Comparison of ENCODE assay signal across 24 mouse cellular contexts in genomic region chr12:66889276-66889675, GRCm38 (mm10).
A peak's percentile ranks its signal among the peaks of the same experiment; 100 is the strongest.
DNase-seq lines count a peak whose midpoint lies in the region; ATAC-seq lines count a peak whose summit lies in the region.
"Had no signal": no experiment of that assay in that cellular context is flagged by ENCODE, and none has a peak within 500 bp of the region (broad histone marks: within the 10 kb centered on the region; RNA-seq: fewer than 3 reads in every experiment).

No protein-coding gene starts in this region.

- no peak overlapping the region for H3K27ac ChIP-seq in forebrain, embryonic 13.5 days
- no peak overlapping the region for H3K27ac ChIP-seq in forebrain, embryonic 11.5 days (ENCODE audit: low read depth, low read length)
- no peak overlapping the region for H3K27ac ChIP-seq in hindbrain, embryonic 16.5 days (ENCODE audit: low read depth, low read length)
- H3K27ac ChIP-seq in hindbrain, embryonic 12.5 days, result no peak overlapping the region
- H3K27ac ChIP-seq in forebrain, embryonic 16.5 days (ENCODE audit: low read length), result no peak overlapping the region
- H3K27ac ChIP-seq: embryonic facial prominence, embryonic 10.5 days; heart, embryonic 10.5 days; hindbrain, embryonic 14.5 days had no signal

- no peaks in the 10 kb centered on the region for H3K9me3 ChIP-seq in forebrain, embryonic 13.5 days (replicated peaks)
- H3K9me3 ChIP-seq in forebrain, embryonic 11.5 days (ENCODE audit: control insufficient read depth, low read length), result no peaks in the 10 kb centered on the region
- no peaks in the 10 kb centered on the region for H3K9me3 ChIP-seq in hindbrain, embryonic 16.5 days (ENCODE audit: control insufficient read depth, low read length)
- H3K9me3 ChIP-seq in hindbrain, embryonic 12.5 days (replicated peaks), result no peaks in the 10 kb centered on the region
- no peaks in the 10 kb centered on the region for H3K9me3 ChIP-seq in forebrain, embryonic 16.5 days (ENCODE audit: control insufficient read depth, low read length)
- H3K9me3 ChIP-seq: embryonic facial prominence, embryonic 10.5 days; heart, embryonic 10.5 days had no signal

- 0 out of 2 replicates have a peak, but pooled peaks cover 7% of the 10 kb centered on the region for H3K4me1 ChIP-seq in forebrain, embryonic 13.5 days
- no peaks in the 10 kb centered on the region for H3K4me1 ChIP-seq in forebrain, embryonic 11.5 days (replicated peaks; ENCODE audit: control insufficient read depth, insufficient read depth, low read length)
- no peaks in the 10 kb centered on the region for H3K4me1 ChIP-seq in hindbrain, embryonic 16.5 days (ENCODE audit: control insufficient read depth, insufficient read depth, low read depth, low read length)
- peaks cover 2% of the 10 kb centered on the region; the same call in 1 of the 2 replicates for H3K4me1 ChIP-seq in hindbrain, embryonic 12.5 days
- H3K4me1 ChIP-seq in forebrain, embryonic 16.5 days (replicated peaks; ENCODE audit: control insufficient read depth, insufficient read depth, low read length), result peaks cover 11% of the 10 kb centered on the region
- H3K4me1 ChIP-seq: embryonic facial prominence, embryonic 10.5 days; heart, embryonic 10.5 days had no signal

- no peaks in the 10 kb centered on the region for H3K36me3 ChIP-seq in forebrain, embryonic 13.5 days (ENCODE audit: poor library complexity, severe bottlenecking)
- H3K36me3 ChIP-seq in forebrain, embryonic 11.5 days (ENCODE audit: control insufficient read depth, insufficient read depth, low read length), result no peaks in the 10 kb centered on the region
- H3K36me3 ChIP-seq in hindbrain, embryonic 16.5 days (ENCODE audit: control insufficient read depth, insufficient read depth, low read length), result no peaks in the 10 kb centered on the region
- no peaks in the 10 kb centered on the region for H3K36me3 ChIP-seq in hindbrain, embryonic 12.5 days
- no peaks in the 10 kb centered on the region for H3K36me3 ChIP-seq in forebrain, embryonic 16.5 days (ENCODE audit: control insufficient read depth, insufficient read depth)
- H3K36me3 ChIP-seq: embryonic facial prominence, embryonic 10.5 days; heart, embryonic 10.5 days had no signal

- H3K9ac ChIP-seq in forebrain, embryonic 13.5 days, result no peak overlapping the region
- no peak overlapping the region for H3K9ac ChIP-seq in forebrain, embryonic 11.5 days (ENCODE audit: low read length)
- H3K9ac ChIP-seq in hindbrain, embryonic 16.5 days (ENCODE audit: low read depth, low read length), result no peak overlapping the region
- H3K9ac ChIP-seq in hindbrain, embryonic 12.5 days, result no peak overlapping the region
- no peak overlapping the region for H3K9ac ChIP-seq in forebrain, embryonic 16.5 days (replicated peaks; ENCODE audit: low read depth, low read length)
- H3K9ac ChIP-seq: hindbrain, embryonic 14.5 days had no signal

- peak; percentile 81; the same call in 1 of the 2 replicates for ATAC-seq in forebrain, embryonic 13.5 days
- ATAC-seq in forebrain, embryonic 11.5 days (replicated peaks; ENCODE audit: low FRiP score), result no peak
- peak; percentile 67 for ATAC-seq in hindbrain, embryonic 16.5 days
- ATAC-seq in hindbrain, embryonic 12.5 days (ENCODE audit: low FRiP score), result no peak
- peak; percentile 86 for ATAC-seq in forebrain, embryonic 16.5 days
- ATAC-seq: activated CD4-positive, CD25-positive, alpha-beta regulatory T cell, adult 4 months; inflammation-experienced regulatory T-cells, adult 6 months; Patski had no signal

- H3K27me3 ChIP-seq in forebrain, embryonic 13.5 days, result no peaks in the 10 kb centered on the region
- H3K27me3 ChIP-seq in forebrain, embryonic 11.5 days (ENCODE audit: control insufficient read depth, insufficient read depth, low read length), result no peaks in the 10 kb centered on the region
- no peaks in the 10 kb centered on the region for H3K27me3 ChIP-seq in hindbrain, embryonic 16.5 days (replicated peaks; ENCODE audit: control insufficient read depth, insufficient read depth, low read length)
- no peaks in the 10 kb centered on the region for H3K27me3 ChIP-seq in hindbrain, embryonic 12.5 days
- H3K27me3 ChIP-seq in forebrain, embryonic 16.5 days (replicated peaks; ENCODE audit: control insufficient read depth, insufficient read depth, low read length), result no peaks in the 10 kb centered on the region
- H3K27me3 ChIP-seq: CH12.LX, Patski had no signal

- DNase-seq in forebrain, embryonic 11.5 days (ENCODE audit: low spot score), result no peak
- DNase-seq in brain, adult 2 months (ENCODE audit: low read depth, low spot score), result peak; percentile 54
- no peak for DNase-seq in adrenal gland, postnatal 4 days (ENCODE audit: low spot score in 2 of 2)
- no peak for DNase-seq in urinary bladder, postnatal 25 days (ENCODE audit: low spot score)
- DNase-seq: adrenal gland, postnatal 14 days; cerebellum, adult 11-12 months; cerebellum, adult 9-10 months; gastrocnemius, postnatal 36 days; heart, adult 11 months; heart, postnatal 10 days; heart, postnatal 4 days; kidney, adult 11 months; kidney, adult 9 months had no signal

- H3K4me2 ChIP-seq in forebrain, embryonic 13.5 days, result no peak overlapping the region
- no peak overlapping the region for H3K4me2 ChIP-seq in forebrain, embryonic 11.5 days (ENCODE audit: low read depth, low read length, severe bottlenecking)
- H3K4me2 ChIP-seq in hindbrain, embryonic 16.5 days (ENCODE audit: low read length), result no peak overlapping the region
- H3K4me2 ChIP-seq in hindbrain, embryonic 12.5 days (replicated peaks), result no peak overlapping the region
- H3K4me2 ChIP-seq in forebrain, embryonic 16.5 days (ENCODE audit: low read length), result no peak overlapping the region
- H3K4me2 ChIP-seq: hindbrain, embryonic 14.5 days had no signal

- 59% methylated on average over 3 of the region's 3 CpGs for WGBS in forebrain, embryonic 13.5 days
- 86% methylated on average over 3 of the region's 3 CpGs for WGBS in forebrain, embryonic 11.5 days
- 57% methylated on average over 3 of the region's 3 CpGs for WGBS in hindbrain, embryonic 16.5 days
- WGBS in hindbrain, embryonic 12.5 days, result 70% methylated on average over 3 of the region's 3 CpGs
- 41% methylated on average over 3 of the region's 3 CpGs for WGBS in forebrain, embryonic 16.5 days

- no peak overlapping the region for H3K4me3 ChIP-seq in forebrain, embryonic 13.5 days
- no peak overlapping the region for H3K4me3 ChIP-seq in forebrain, embryonic 11.5 days (ENCODE audit: low read depth, low read length)
- no peak overlapping the region for H3K4me3 ChIP-seq in hindbrain, embryonic 16.5 days (ENCODE audit: low read length)
- no peak overlapping the region for H3K4me3 ChIP-seq in hindbrain, embryonic 12.5 days
- H3K4me3 ChIP-seq in forebrain, embryonic 16.5 days (replicated peaks; ENCODE audit: low read length), result no peak overlapping the region
- H3K4me3 ChIP-seq: embryonic facial prominence, embryonic 10.5 days; heart, embryonic 10.5 days had no signal

Comparison
In these comparisons a context has a peak if more than half of its experiments do, and no peak if none do; other contexts are left out.
1. ATAC-seq: peak in forebrain, embryonic 13.5 days (single experiment), hindbrain, embryonic 16.5 days (single experiment) and forebrain, embryonic 16.5 days (single experiment); none in forebrain, embryonic 11.5 days (single experiment) and hindbrain, embryonic 12.5 days (single experiment).